Mouse (Mus musculus): Measurements from ENCODE around the gene Gm11541.

GRCm38 (mm10) chr11:94661344-94661743, 43.0 kb downstream of the Gm11541 start:
- no peak for TF ChIP-seq CTCF (IDR thresholded peaks at IDR 0.05; ENCODE audit: low read depth)
- no peak for TF ChIP-seq EP300 (optimal IDR thresholded peaks at IDR 0.05)

Data from stomach, postnatal 0 days (tissue).